Mouse (Mus musculus) midbrain, embryonic 14.5 days (tissue): Measurements from ENCODE around the gene Grik5. TPM values are rescaled to one million over a fixed set of nuclear protein-coding genes. Genes with fewer than 3 reads are reported as not detected.

Experiments
- ATAC-seq: fragments of 200-750 bp; cut with Nextera tagmentation; 2 replicates; pipeline ENCODE4 v1.8.0; 2017; ENCODE audit warnings: moderate number of reproducible peaks, moderate library complexity; ENCODE audit not compliant: low FRiP score, low TSS enrichment
- DNase-seq: peaks from one replicate; pipeline ENCODE4 v3.0.0-alpha.2; 2015
- H3K27ac ChIP-seq: fragments of 300-500 bp; sonication (generic); replicated peaks from 2 replicates; pipeline ENCODE4 v1.5.1; 2014; ENCODE audit warnings: mild to moderate bottlenecking, low read depth, low read length, moderate library complexity
- H3K27me3 ChIP-seq: fragments of 300-500 bp; sonication (generic); 2 replicates; pipeline ENCODE4 v1.6.1; 2014; ENCODE audit warnings: low read length, control low read depth, mixed read lengths; ENCODE audit not compliant: control insufficient read depth, insufficient read depth
- H3K36me3 ChIP-seq: fragments of 300-500 bp; sonication (generic); 2 replicates; pipeline ENCODE4 v1.6.1; 2014; ENCODE audit warnings: low read length, control low read depth; ENCODE audit not compliant: control insufficient read depth, insufficient read depth
- H3K4me1 ChIP-seq: fragments of 300-500 bp; sonication (generic); 2 replicates; pipeline ENCODE4 v1.6.1; 2014; ENCODE audit warnings: mild to moderate bottlenecking, antibody characterized with exemption, low read length, control low read depth; ENCODE audit not compliant: control insufficient read depth, insufficient read depth
- H3K4me2 ChIP-seq: fragments of 300-500 bp; sonication (generic); 2 replicates; pipeline ENCODE4 v1.6.1; 2014; ENCODE audit warnings: mild to moderate bottlenecking, low read length, moderate library complexity
- H3K4me3 ChIP-seq: fragments of 300-500 bp; sonication (generic); replicated peaks from 2 replicates; pipeline ENCODE4 v1.5.1; 2014; ENCODE audit warnings: low read depth, low read length
- H3K9ac ChIP-seq: fragments of 300-500 bp; sonication (generic); replicated peaks from 2 replicates; pipeline ENCODE4 v1.6.1; 2014; ENCODE audit warnings: mild to moderate bottlenecking, low read length, moderate library complexity
- H3K9me3 ChIP-seq: fragments of 300-500 bp; sonication (generic); 2 replicates; pipeline ENCODE4 v1.6.1; 2016; ENCODE audit warnings: low read length, control low read depth, mixed read lengths; ENCODE audit not compliant: control insufficient read depth
- WGBS: fragments of 180-500 bp; shearing (Covaris S2); extraction: QIAGEN DNeasy Blood & Tissue Kit; methylation state at CpG from one replicate; pipeline ENCODE4 v1.1.7; 2014; 5-methylcytosine and 5-hydroxymethylcytosine counted together
- polyA plus RNA-seq: library from polyadenylated mRNA; unstranded; fragments of >200 nt; fragmentation: Nextera tagmentation; extraction: Ambion mirVana; gene quantifications from 2 replicates; pipeline ENCODE4 v1.2.1, GENCODE M21; 2014

The Grik5 gene
- polyA plus RNA-seq, 1 experiment from 2014 or later, result 21.7 TPM

DNA sequence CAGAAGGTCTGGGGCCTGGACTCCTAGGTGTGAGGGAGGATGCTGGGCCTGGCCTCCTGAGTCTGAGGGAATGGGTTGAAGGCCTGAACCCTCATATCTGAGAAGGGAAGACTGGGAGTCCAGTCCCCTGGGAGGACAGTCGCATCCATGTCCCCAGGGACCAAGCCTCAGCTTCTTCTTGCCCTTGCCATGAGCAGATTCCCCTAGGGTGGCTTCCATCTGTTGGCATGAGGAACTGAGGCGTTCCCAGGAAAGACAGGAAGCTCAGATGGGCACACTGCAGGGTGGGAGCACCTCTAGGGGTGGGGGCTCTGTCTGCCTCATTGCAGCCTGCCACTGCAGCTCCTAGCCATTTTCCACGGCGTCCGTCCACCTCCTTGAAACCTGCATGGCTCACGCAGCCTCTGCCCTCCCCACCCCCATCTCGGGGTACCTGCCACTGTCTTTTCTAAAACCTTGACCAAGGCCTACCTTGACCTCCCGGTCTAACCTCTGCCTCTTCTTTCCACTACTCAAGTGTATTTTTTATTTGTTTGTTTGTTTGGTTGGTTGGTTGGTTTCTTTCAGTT lies 68.2 kb downstream of the Grik5 start:
- no peaks in the 10 kb centered on the region for H3K9me3 ChIP-seq
- H3K4me1 ChIP-seq, result peaks cover 53% of the 10 kb centered on the region
- ATAC-seq (no peak), DNase-seq (peak; percentile 39)
- H3K4me2 ChIP-seq, result peak overlapping the region; percentile 61
- peak overlapping the region; percentile 97 for H3K9ac ChIP-seq
- whole genome bisulfite sequencing, result 72% methylated on average over 8 of the region's 8 CpGs
- H3K27ac ChIP-seq, result peak overlapping the region; percentile 20
- peaks cover 27% of the 10 kb centered on the region for H3K36me3 ChIP-seq
- peak overlapping the region; percentile 83 for H3K4me3 ChIP-seq
- H3K27me3 ChIP-seq, result no peaks in the 10 kb centered on the region

DNA sequence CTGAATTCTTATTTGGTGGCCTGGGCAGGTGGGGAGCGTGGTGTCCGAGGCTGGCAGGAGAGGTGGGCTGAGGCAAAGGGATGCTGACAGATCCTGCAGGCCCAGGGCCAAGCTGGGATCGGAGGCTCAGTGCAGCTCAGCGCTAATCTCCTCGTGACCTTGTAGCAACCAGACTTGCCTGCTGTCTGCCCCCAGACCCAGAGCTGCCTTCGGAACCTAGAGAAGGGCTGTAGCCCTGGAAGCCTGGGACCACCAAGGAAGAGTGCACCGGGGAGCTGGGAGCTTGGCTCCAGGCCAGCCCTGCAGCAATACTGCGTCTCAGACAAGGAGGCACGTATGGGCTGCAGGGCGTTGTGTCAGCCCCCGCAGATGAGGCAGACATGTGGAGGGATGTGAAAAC lies 68.9 kb downstream of the Grik5 start:
- peak; percentile 47 for DNase-seq
- peaks cover 47% of the 10 kb centered on the region for H3K4me1 ChIP-seq
- H3K9ac ChIP-seq, result peak overlapping the region; percentile 97

DNA sequence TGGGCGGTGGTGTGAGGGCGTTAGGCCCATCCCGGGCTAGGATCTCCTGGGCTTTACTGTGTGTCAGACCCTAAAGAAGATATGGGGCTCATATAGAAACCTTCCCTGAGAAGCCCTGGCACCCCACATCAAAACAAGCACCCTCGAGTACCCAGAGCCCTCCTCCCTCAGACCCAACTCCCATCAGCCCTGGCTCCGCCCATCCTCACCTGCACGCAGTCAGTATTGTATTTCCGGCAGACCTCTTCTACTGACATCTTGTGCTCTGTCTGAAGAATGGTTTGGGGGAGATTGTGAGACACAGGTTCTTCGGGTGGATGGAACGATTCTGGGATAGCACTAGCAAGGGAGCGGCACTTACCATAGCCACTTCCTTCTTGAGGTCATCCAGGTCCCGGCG lies 71.4 kb downstream of the Grik5 start:
- no peak overlapping the region for H3K4me2 ChIP-seq
- 77% methylated on average over 12 of the region's 12 CpGs for WGBS
- H3K9ac ChIP-seq, result no peak overlapping the region
- no peaks in the 10 kb centered on the region for H3K27me3 ChIP-seq
- no peak for DNase-seq
- H3K36me3 ChIP-seq, result peaks cover 54% of the 10 kb centered on the region
- H3K4me3 ChIP-seq, result no peak overlapping the region
- H3K9me3 ChIP-seq, result no peaks in the 10 kb centered on the region
- no peak overlapping the region for H3K27ac ChIP-seq
- H3K4me1 ChIP-seq, result peaks cover 22% of the 10 kb centered on the region
- ATAC-seq, result no peak

More for the DNA sequence above, 68.9 kb downstream of the Grik5 start:
- Histone ChIP-seq H3K27me3 (no peaks in the 10 kb centered on the region), H3K4me2 (peak overlapping the region; percentile 61), H3K27ac (peak overlapping the region; percentile 49), H3K36me3 (peaks cover 32% of the 10 kb centered on the region), H3K9me3 (no peaks in the 10 kb centered on the region), H3K4me3 (peak overlapping the region; percentile 83)
- no peak for ATAC-seq
- 19% methylated on average over 11 of the region's 11 CpGs for WGBS

DNA sequence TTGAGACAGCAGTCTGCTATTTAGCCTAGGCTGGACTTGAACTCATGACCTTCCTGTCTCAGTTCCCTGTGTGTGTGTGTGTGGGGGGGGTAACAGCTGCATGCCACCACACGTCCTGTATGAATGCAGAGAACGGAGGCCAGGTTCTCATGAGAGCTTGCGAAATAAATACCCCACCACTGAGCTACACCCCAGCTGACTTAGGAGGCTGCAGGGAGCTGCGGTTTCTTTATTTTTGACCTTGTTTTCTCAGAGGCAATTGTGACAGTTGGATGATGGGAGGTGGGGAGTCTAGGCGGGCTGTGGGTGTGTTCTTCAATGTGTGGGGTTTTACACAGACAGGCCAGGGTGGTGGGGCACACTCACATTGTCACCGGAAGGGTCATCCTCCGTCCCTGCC lies 71.9 kb downstream of the Grik5 start:
- 85% methylated on average over 7 of the region's 7 CpGs for WGBS
- Histone ChIP-seq H3K36me3 (peaks cover 59% of the 10 kb centered on the region), H3K27me3 (no peaks in the 10 kb centered on the region)

DNA sequence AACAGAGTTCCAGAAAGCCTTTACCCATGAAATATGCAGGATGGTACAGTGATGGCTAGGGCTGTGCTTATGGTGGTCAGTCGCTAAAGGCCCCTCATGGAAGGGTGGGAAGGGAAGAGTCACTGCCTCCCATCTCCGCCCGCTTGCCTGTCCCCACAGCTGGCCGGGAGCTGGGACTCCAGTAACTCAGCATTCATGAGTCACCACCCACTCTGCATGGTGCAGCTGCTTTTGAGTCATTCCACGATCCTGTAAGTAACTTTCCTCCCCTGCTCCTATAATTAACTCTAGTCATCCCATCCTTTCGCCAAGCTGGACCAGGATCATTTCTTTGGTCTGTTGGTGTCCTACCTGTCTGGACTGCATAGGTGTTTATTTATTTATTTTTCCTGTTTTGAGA lies 79.1 kb downstream of the Grik5 start:
- no peak overlapping the region for H3K9ac ChIP-seq
- no peak overlapping the region for H3K4me3 ChIP-seq
- no peaks in the 10 kb centered on the region for H3K27me3 ChIP-seq
- H3K36me3 ChIP-seq, result peaks cover 92% of the 10 kb centered on the region
- no peak for DNase-seq
- no peak overlapping the region for H3K4me2 ChIP-seq
- H3K27ac ChIP-seq, result no peak overlapping the region
- no peaks in the 10 kb centered on the region for H3K4me1 ChIP-seq
- ATAC-seq, result no peak
- WGBS, result 77% methylated on average over 6 of the region's 6 CpGs
- H3K9me3 ChIP-seq, result no peaks in the 10 kb centered on the region

More for the DNA sequence above, 71.9 kb downstream of the Grik5 start:
- Histone ChIP-seq H3K4me1 (peaks cover 22% of the 10 kb centered on the region), H3K27ac (no peak overlapping the region), H3K9me3 (no peaks in the 10 kb centered on the region), H3K9ac (no peak overlapping the region), H3K4me2 (no peak overlapping the region), H3K4me3 (no peak overlapping the region)
- ATAC-seq, result no peak
- DNase-seq, result no peak

DNA sequence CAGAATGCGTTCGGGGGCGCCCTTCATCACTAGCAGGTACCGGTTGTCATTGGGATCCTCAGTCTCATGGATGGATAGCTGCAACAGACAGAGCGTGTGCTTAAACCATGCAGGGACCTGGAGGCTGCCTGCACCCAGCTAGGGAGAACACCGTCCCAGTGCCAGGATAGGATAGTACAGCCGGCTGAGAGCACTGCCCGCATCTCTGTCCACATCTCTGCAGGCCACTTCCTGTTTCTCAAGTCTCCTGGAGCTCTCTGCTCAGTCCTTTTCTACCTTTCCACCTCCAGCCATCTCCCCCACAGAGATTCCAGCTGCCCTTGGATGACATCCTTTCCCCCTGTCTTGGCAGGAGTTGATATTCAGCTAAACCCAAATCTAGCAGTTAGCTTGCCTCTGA lies 81.7 kb downstream of the Grik5 start:
- Histone ChIP-seq H3K4me1 (no peaks in the 10 kb centered on the region), H3K36me3 (peaks cover 94% of the 10 kb centered on the region), H3K27me3 (no peaks in the 10 kb centered on the region), H3K4me3 (no peak overlapping the region), H3K4me2 (no peak overlapping the region), H3K9ac (no peak overlapping the region), H3K27ac (no peak overlapping the region), H3K9me3 (no peaks in the 10 kb centered on the region)
- ATAC-seq (no peak), DNase-seq (no peak)
- 82% methylated on average over 8 of the region's 8 CpGs for whole genome bisulfite sequencing

DNA sequence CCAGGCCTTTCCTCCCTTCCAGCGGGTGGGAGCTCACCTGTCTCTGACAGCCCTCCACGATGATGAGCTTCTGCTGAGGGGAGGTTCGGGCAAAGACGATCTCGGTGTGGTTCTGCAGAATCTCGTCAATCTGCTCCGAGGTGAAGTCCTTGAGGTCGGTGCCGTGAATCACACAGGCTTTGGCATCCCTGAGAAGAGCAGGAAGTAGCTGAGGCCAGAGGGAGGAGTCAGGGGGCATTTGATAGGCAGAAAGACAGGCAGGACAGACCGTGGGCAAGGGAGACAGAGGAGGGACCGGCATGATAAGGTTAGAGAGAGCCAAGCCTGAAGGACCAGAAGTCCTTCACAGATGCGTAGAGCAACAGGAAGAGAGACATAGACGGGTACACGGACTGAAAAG lies 84.2 kb downstream of the Grik5 start:
- no peak for DNase-seq

DNA sequence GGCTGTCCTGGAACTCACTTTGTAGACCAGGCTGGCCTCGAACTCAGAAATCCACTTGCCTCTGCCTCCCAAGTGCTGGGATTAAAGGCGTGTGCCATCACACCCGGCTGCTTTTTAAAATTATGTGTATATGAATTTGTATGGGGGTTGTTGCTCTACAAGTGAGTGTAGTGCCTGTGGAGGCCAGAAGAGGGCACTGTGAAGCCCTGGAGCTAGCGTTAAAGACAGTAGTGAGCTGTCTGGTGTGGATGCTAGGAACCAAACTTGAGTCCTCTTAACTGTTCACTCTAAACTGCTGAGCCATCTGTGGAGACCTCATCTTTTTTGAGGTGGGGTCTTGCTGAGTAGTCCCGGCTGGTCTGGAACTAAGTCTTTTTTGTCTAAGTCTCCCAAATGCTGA lies 86.3 kb downstream of the Grik5 start:
- ATAC-seq (no peak), DNase-seq (peak; percentile 24)
- H3K9me3 ChIP-seq, result no peaks in the 10 kb centered on the region
- H3K4me2 ChIP-seq, result no peak overlapping the region
- H3K4me3 ChIP-seq, result no peak overlapping the region
- no peak overlapping the region for H3K27ac ChIP-seq
- H3K36me3 ChIP-seq, result peaks cover 89% of the 10 kb centered on the region
- WGBS, result 76% methylated on average over 5 of the region's 5 CpGs
- H3K4me1 ChIP-seq, result no peaks in the 10 kb centered on the region
- H3K9ac ChIP-seq, result no peak overlapping the region
- no peaks in the 10 kb centered on the region for H3K27me3 ChIP-seq

More for the DNA sequence above, 84.2 kb downstream of the Grik5 start:
- Histone ChIP-seq H3K4me2 (no peak overlapping the region), H3K4me3 (no peak overlapping the region), H3K9ac (no peak overlapping the region), H3K9me3 (no peaks in the 10 kb centered on the region), H3K36me3 (peaks cover 94% of the 10 kb centered on the region), H3K27me3 (no peaks in the 10 kb centered on the region), H3K27ac (no peak overlapping the region), H3K4me1 (no peaks in the 10 kb centered on the region)
- 88% methylated on average over 14 of the region's 14 CpGs for WGBS
- no peak for ATAC-seq

DNA sequence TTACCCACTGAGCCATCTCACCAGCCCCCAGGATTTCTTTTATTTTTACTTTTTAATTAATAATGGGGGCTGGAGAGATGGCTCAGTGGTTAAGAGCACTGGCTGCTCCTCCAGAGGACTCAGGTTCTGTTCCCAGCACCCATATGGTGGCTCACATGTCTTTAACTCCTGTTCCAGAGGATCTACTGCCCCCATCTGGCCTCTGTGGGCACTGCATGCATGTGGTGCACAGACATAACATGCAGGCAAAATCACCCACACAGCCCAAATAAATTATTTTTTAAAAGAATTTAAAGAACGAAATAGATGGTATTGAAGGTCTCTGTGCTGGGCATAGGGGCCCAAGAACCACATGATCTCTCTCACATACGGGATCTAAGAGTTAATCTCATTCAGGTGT lies 87.8 kb downstream of the Grik5 start:
- no peak overlapping the region for H3K4me2 ChIP-seq
- no peak overlapping the region for H3K4me3 ChIP-seq
- ATAC-seq (no peak), DNase-seq (no peak)
- peaks cover 89% of the 10 kb centered on the region for H3K36me3 ChIP-seq
- no peaks in the 10 kb centered on the region for H3K27me3 ChIP-seq
- H3K27ac ChIP-seq, result no peak overlapping the region
- no peaks in the 10 kb centered on the region for H3K4me1 ChIP-seq
- no peak overlapping the region for H3K9ac ChIP-seq
- no peaks in the 10 kb centered on the region for H3K9me3 ChIP-seq
- WGBS, result 96% methylated on average over 2 of the region's 2 CpGs
